Mouse (Mus musculus) spleen, adult 12 weeks (tissue): ENCODE data around the gene Aup1.
A peak's percentile ranks its signal among the peaks of the same experiment; 100 is the strongest.

Experiments used
- DNase-seq: peaks from one replicate; pipeline ENCODE4 v3.0.0; 2022; ENCODE audit warnings: low spot score

Gene Aup1

GRCm38 (mm10) chr6:83069488-83070246, 15.3 kb downstream of the Aup1 start:
- no peak for DNase-seq

GRCm38 (mm10) chr6:83070247-83070310, 15.8 kb downstream of the Aup1 start, which contains the start of gene Tlx2:
Tlx2 (minus strand) TSS chr6:83070293.
- no peak for DNase-seq

DNA sequence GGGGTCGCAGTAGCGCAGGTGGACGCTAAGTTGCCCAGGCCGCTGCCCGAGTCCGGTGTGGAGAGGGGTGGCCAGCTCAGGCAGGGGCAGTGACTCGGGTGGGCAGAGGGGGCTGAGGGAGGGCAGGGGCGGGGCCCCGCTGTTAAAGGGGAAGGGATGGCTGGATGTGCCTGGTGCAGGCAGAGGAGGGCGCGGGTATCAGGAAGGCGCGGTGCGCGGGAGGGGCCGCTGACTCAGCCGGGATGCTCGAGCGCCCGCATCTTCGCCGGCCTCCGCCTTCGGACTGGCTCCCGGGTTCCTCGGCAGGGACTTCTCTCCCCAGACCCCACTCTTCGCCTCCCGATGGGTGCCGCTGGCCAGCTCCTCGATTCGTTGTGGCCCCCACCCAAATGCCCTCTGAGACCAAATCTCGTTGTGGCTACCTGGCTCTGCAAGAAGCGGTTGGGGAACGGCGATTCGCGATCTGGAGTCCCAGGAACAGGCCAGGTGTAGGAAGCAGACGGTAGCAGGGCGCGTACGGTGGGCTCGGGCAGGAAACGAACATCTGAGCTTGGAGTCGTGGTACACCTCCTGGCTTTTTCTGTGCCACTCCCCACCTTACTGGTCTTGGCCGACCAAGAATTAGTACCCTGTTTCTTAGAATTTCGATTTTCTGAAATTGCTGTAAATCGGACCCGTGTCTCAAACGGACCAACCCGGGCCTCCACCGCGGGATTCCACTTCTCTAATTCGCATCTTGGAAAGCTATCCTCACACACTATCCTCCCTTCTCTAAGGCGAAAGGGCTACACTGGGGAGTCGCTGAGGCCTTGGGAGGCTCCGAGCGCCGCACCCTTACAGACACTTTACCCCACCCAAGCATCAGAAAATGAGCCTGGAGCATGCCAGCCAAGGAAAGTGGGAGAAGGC, 16.2 kb downstream of the Aup1 start:
- peak; percentile 15 for DNase-seq

DNA sequence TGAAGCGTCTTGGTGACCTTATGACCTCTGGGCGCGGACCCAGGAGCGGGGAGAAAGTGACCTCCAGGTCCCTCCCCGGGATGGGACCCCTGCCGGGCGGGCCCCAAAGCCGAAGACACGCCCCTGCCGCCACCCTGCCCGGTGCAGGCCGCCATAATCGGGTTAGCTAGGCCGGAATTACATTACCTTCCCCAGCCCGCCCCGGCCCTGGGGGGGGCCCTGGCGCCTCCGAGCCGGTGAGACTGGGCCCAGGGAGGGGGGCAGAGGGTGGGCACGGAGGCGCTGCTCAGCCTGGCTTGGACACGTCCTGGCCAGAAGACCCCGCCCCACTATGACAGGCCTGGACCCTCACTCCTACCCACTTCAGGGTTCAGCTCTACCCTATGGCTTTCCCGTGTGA, 16.9 kb downstream of the Aup1 start:
- DNase-seq = no peak

- no peak for DNase-seq
These were observed 20.7 kb downstream of the Aup1 start for GRCm38 (mm10) chr6:83074979-83075378.

- peak; percentile 20 for DNase-seq
These were observed 23.5 kb downstream of the Aup1 start, which contains the start of gene Pcgf1 for GRCm38 (mm10) chr6:83077630-83078323. Pcgf1 (plus strand) TSS chr6:83077869.

DNA sequence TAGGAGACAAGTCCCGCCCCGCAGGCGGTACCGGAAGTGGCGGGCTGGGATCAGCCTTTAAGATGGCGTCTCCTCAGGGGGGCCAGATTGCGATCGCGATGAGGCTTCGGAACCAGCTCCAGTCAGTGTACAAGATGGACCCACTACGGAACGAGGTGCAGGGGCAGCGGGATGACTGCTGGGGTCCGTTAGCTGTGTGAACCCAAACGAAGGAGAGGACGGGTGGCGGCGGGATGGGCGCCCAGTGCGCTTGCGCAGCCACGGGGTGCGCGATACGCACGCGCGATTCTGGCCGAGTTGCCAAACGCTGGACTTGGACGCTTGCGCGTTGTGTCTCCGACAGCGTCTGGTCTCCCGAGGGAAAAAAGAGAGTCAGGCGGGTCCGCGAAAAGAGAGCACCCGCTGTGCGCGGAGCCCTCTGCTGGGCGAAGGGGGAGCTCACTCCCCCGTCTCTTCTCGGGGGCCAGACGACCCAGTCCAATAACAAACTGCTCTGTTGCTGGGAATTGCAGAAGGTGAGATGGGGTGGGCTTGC, 24.1 kb downstream of the Aup1 start:
- peak; percentile 100 for DNase-seq

GRCm38 (mm10) chr6:83080210-83080609, 25.9 kb downstream of the Aup1 start:
- no peak for DNase-seq

- no peak for DNase-seq
These were observed 29.2 kb downstream of the Aup1 start for GRCm38 (mm10) chr6:83083497-83083896.

- no peak for DNase-seq
These were observed 30.2 kb downstream of the Aup1 start for GRCm38 (mm10) chr6:83084477-83084876.

DNA sequence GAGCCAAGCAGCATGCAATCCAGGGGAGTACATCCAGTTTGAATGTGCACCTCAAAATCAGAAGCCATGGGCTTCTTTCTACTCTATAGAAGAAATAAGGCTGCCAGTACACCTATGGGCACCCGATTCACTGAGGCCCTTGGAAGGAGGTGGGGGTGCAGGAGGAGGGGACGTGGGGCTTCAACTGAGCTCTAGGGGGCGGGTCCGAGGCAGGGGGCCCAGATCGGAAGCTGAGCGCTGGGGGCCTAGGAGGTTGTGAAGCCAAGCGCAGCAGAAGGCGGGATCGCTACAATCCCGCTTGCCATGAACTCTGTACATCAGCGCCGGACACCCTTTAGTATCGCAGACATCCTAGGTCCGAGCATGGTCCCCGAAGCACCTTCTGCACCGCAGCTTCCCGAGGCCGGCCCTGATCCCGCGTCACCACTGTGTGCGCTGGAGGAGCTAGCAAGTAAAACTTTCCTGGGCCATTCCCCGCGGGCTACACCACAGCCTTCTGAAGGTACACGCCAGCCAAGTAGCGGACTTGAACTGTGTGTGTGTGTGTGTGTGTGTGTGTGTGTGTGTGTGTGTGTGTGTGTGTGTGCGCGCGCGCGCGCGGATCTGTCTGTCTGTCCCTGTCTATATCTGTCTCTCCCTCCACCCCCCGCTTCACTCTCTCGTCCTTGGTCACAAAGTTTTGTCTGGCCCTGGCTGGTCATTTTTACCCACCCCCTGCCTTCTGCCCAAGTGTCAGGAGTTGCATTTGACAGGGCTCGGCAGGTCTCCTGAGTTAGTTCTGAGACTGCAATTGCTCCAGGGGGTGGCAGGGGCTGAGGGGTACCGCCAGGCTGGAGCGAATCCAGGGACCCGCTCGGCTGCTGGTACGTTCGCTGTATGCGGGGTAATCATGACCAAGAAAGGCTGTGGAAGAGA, 32.1 kb downstream of the Aup1 start, which contains the start of gene Lbx2:
Gene Lbx2 (plus strand): TSS at position 247 of the 915 bp plus-strand sequence.
- DNase-seq = no peak

GRCm38 (mm10) chr6:83087205-83087925, 33.0 kb downstream of the Aup1 start:
- DNase-seq = no peak

DNA sequence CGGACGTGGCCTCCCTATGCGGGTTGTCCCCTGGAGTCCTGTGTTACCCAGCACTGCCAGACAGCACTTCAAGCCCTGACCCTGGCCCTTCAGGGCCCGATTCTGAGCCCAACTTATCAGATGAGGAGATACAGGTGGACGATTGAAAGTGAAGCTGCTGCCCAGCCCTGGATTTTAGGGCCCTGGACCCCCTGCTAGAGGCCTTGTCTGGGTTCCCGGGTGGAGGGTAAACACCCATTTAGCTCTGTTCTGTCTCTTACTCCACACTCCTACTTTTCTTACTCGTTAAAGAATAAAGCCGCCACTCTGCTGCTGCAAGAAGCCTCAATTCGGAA, 33.6 kb downstream of the Aup1 start:
- DNase-seq = no peak

- DNase-seq = no peak
These were observed 38.3 kb downstream of the Aup1 start for GRCm38 (mm10) chr6:83092416-83093127.

GRCm38 (mm10) chr6:83095968-83096367, 41.6 kb downstream of the Aup1 start:
- DNase-seq = no peak

DNA sequence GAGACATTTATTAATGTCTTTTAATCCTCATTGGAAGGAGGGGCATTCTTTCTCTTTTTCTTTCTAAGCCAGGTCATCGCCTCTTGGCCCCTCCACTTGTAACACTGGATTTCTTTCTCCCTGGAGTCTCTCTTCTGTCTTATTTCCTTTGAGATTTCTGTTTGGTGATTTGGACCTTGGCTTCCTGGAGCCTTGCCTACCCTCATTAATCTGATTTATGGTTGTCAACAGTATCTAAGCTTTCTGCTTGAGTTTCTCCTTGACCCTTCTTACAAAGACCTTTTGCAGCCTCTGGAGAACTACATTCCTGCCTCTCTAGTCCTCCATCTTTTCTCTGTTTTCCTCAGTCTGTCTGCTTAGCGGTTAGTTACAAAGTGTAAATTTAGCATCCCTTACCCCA, 44.1 kb downstream of the Aup1 start:
- no peak for DNase-seq

DNA sequence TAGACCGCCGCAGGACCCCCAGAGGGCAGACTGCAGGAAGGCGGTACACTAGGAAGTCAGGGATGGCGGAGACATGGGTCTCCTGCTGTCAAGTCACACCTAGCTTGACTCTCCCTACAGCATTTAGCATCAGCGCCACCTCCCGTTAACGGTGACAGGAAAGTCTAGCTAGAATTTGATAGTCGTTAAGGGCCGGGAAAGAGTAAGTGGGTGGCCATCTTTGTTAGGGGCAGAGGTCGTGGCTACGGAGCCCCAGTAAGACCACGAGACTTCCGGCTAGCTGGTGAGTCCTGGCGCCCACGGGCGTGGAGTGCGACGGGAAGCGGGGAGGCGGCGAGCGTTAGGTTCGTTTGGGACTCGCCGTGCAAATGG, 47.0 kb downstream of the Aup1 start, which contains the start of the genes Ccdc142 and Gm42688:
Gene Ccdc142 (plus strand): TSS at position 286 of the 372 bp plus-strand sequence.
Gene Gm42688 (plus strand): TSS at position 302 of the 372 bp plus-strand sequence.
- peak; percentile 77 for DNase-seq

- peak; percentile 58 for DNase-seq
These were observed 47.6 kb downstream of the Aup1 start for GRCm38 (mm10) chr6:83101688-83102556.

- no peak for DNase-seq
These were observed 48.9 kb downstream of the Aup1 start for GRCm38 (mm10) chr6:83103130-83103650.
